Mouse (Mus musculus) cerebellum, postnatal 10 days (tissue): ENCODE data around the gene Vmn2r55.
"Not testable (repeated sequence)": the region's sequence is repeated elsewhere in the genome, so short reads cannot be mapped to it uniquely, and the experiment has no call there.

Source experiments
- DNase-seq, 2 experiments: peaks; one replicate each; pipeline ENCODE4 v3.0.0; 2021; ENCODE audit warnings: mixed read lengths in 2 of 2

Gene Vmn2r55

GRCm38 (mm10) chr7:12684903-12685302 lies at the start of gene Vmn2r55:
Vmn2r55 (minus strand) TSS chr7:12685003.
- DNase-seq = not testable (repeated sequence)

DNA sequence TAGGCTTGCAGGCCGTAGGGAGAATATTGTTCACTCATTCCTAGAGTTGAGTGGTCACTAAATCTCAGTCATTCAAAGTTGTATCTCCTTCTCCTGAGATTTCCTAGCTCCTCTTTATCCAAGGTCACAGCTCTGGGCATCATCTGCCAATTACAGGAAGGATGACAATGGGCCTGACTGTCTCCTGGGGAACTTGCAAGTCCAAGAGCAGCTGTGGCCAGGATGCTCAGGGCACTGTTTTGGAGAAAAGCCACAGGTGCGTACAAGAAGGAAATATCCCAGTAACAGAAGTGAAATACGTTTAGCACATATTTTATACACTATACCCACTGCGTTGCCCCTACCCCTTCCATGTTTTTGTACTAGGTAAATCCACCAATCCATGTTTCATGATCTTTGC lies 44.6 kb downstream of the Vmn2r55 start, which contains the start of gene Vmn2r54:
TSS of gene Vmn2r54 (minus strand) at position 101 of the 400 bp plus-strand sequence.
- not testable (repeated sequence) for DNase-seq

- no peak for DNase-seq
These were observed 76.1 kb downstream of the Vmn2r55 start, which contains the start of gene Vmn2r53 for GRCm38 (mm10) chr7:12608688-12609087. Vmn2r53 (minus strand) TSS chr7:12608788.
